Mouse (Mus musculus) embryonic stem cell, embryonic (primary cell): Measurements from ENCODE around the gene Rel.
"Not testable (repeated sequence)": the region's sequence is repeated elsewhere in the genome, so short reads cannot be mapped to it uniquely, and the experiment has no call there.

Source experiments
- CTCF ChIA-PET, 4 experiments: fragments of 300-600 bp in 2 of 4; fragments of 350-600 bp in 2 of 4; sonication (Branson Sonifier 250); formaldehyde crosslinking; loops; one replicate each; lab custom pipeline; 2022; ENCODE audit warnings: inconsistent platforms in 2 of 4; lab: Charles Lee
- POLR2A ChIA-PET, 4 experiments: fragments of 300-600 bp in 2 of 4; fragments of 350-600 bp in 2 of 4; sonication (Branson Sonifier 250); formaldehyde crosslinking; loops; one replicate each; lab custom pipeline; 2022; ENCODE audit warnings: antibody characterized with exemption in 4 of 4, inconsistent platforms in 1 of 4; lab: Charles Lee

Gene Rel

GRCm38 (mm10) chr11:23770760-23771506, at the start of gene Rel:
Rel (minus strand) TSS chr11:23770970.
- POLR2A ChIA-PET, result interaction anchor here in 3 of 4 experiments (0.6 to 3.5 kb wide), 31 partner anchors 12 to 837 kb away, joined by 3 to 21 read pairs (median 4); partner anchors contain the start of genes Pex13 (in 3 of the 3), Pus10 (in 3 of the 3) and Ahsa2 (in 1 of the 3)
- CTCF ChIA-PET, result interaction anchor here in 1 of 4 experiments (0.7 kb wide), 2 partner anchors 84 to 184 kb away, joined by 3 to 4 read pairs; no protein-coding TSS in a partner anchor

- POLR2A ChIA-PET, result interaction anchor here in 1 of 4 experiments (0.7 to 0.8 kb wide), 2 partner anchors 17 to 49 kb away, joined by 3 to 4 read pairs; no protein-coding TSS in a partner anchor
- CTCF ChIA-PET, result no interaction called here
Observed at GRCm38 (mm10) chr11:23818745-23819144, 48.0 kb upstream of the Rel start.

GRCm38 (mm10) chr11:23810741-23811140, 40.0 kb upstream of the Rel start:
- CTCF ChIA-PET, result no interaction called here
- POLR2A ChIA-PET, result interaction anchor here in 2 of 4 experiments (0.9 to 1.2 kb wide), 3 partner anchors 9 to 10 kb away, joined by 3 to 5 read pairs (median 3); no protein-coding TSS in a partner anchor

- POLR2A ChIA-PET, result interaction anchor here in 2 of 4 experiments (1.0 to 2.0 kb wide), 7 partner anchors 9 to 127 kb away, joined by 3 to 6 read pairs (median 4); partner anchors contain the start of gene Rel (in 2 of the 2)
- CTCF ChIA-PET, result interaction anchor here in 1 of 4 experiments (0.5 kb wide), 1 partner anchor 67 kb away, joined by 3 read pairs; no protein-coding TSS in a partner anchor
Observed at GRCm38 (mm10) chr11:23805716-23806115, 34.9 kb upstream of the Rel start.

- POLR2A ChIA-PET, result interaction anchor here in 3 of 4 experiments (0.6 to 4.1 kb wide), 10 partner anchors 32 to 169 kb away, joined by 3 to 23 read pairs (median 7); partner anchors contain the start of genes Pex13 (in 3 of the 3), Pus10 (in 3 of the 3) and Rel (in 2 of the 3)
- CTCF ChIA-PET, result no interaction called here
Observed at GRCm38 (mm10) chr11:23803136-23803535, 32.4 kb upstream of the Rel start.

- POLR2A ChIA-PET, result interaction anchor here in 3 of 4 experiments (0.6 to 4.1 kb wide), 21 partner anchors 9 to 1192 kb away, joined by 3 to 23 read pairs (median 3); partner anchors contain the start of genes Pex13 (in 3 of the 3), Pus10 (in 3 of the 3) and Rel (in 3 of the 3)
- CTCF ChIA-PET, result interaction anchor here in 1 of 4 experiments (0.5 to 1.3 kb wide), 2 partner anchors 103 to 136 kb away, joined by 3 read pairs; partner anchors contain the start of gene Pex13
Observed at GRCm38 (mm10) chr11:23802256-23802655, 31.5 kb upstream of the Rel start.

- ChIA-PET POLR2A (interaction anchor here (0.6 to 4.1 kb wide), 22 partner anchors 9 to 1191 kb away, joined by 3 to 23 read pairs (median 3); partner anchors contain the start of genes Pex13 (in 3 of the 4), Pus10 (in 3 of the 4) and Rel (in 3 of the 4)), CTCF (interaction anchor here in 1 of 4 experiments (0.5 to 1.3 kb wide), 2 partner anchors 102 to 136 kb away, joined by 3 read pairs; partner anchors contain the start of gene Pex13)
Observed at GRCm38 (mm10) chr11:23801851-23802250, 31.1 kb upstream of the Rel start.

- POLR2A ChIA-PET, result interaction anchor here in 1 of 4 experiments (1.7 kb wide), 1 partner anchor 13 kb away, joined by 7 read pairs; the partner anchor contains the start of gene Rel
- CTCF ChIA-PET, result not testable (repeated sequence)
Observed at GRCm38 (mm10) chr11:23783677-23784076, 12.9 kb upstream of the Rel start.

- ChIA-PET CTCF (no interaction called here), POLR2A (interaction anchor here in 1 of 4 experiments (1.7 kb wide), 1 partner anchor 13 kb away, joined by 7 read pairs; the partner anchor contains the start of gene Rel)
Observed at GRCm38 (mm10) chr11:23783085-23783484, 12.3 kb upstream of the Rel start.

GRCm38 (mm10) chr11:23782038-23782437, 11.3 kb upstream of the Rel start:
- ChIA-PET POLR2A (interaction anchor here in 1 of 4 experiments (0.6 kb wide), 1 partner anchor 406 kb away, joined by 3 read pairs; no protein-coding TSS in a partner anchor), CTCF (no interaction called here)

GRCm38 (mm10) chr11:23778787-23779201, 8.0 kb upstream of the Rel start:
- ChIA-PET POLR2A (interaction anchor here in 1 of 4 experiments (1.7 kb wide), 1 partner anchor 26 kb away, joined by 5 read pairs; no protein-coding TSS in a partner anchor), CTCF (no interaction called here)

- ChIA-PET CTCF (no interaction called here), POLR2A (interaction anchor here in 2 of 4 experiments (0.8 to 3.5 kb wide), 3 partner anchors 27 to 139 kb away, joined by 3 to 21 read pairs (median 6); partner anchors contain the start of gene 0610010F05Rik (in 1 of the 2))
Observed at GRCm38 (mm10) chr11:23772471-23772870, 1.7 kb upstream of the Rel start.

- ChIA-PET POLR2A (interaction anchor here in 3 of 4 experiments (0.8 to 3.5 kb wide), 19 partner anchors 13 to 516 kb away, joined by 3 to 21 read pairs (median 6); partner anchors contain the start of genes Pex13 (in 3 of the 3), Pus10 (in 3 of the 3) and Ahsa2 (in 1 of the 3)), CTCF (no interaction called here)
Observed at GRCm38 (mm10) chr11:23771507-23772097, 832 bp upstream of the Rel start.

GRCm38 (mm10) chr11:23770510-23770759, 335 bp downstream of the Rel start:
- POLR2A ChIA-PET, result interaction anchor here in 3 of 4 experiments (0.6 to 3.5 kb wide), 29 partner anchors 11 to 837 kb away, joined by 3 to 21 read pairs (median 4); partner anchors contain the start of genes Pex13 (in 3 of the 3), Pus10 (in 3 of the 3) and Ahsa2 (in 1 of the 3)
- CTCF ChIA-PET, result interaction anchor here in 1 of 4 experiments (0.7 kb wide), 2 partner anchors 85 to 184 kb away, joined by 3 to 4 read pairs; no protein-coding TSS in a partner anchor

- POLR2A ChIA-PET, result interaction anchor here in 3 of 4 experiments (0.6 to 3.5 kb wide), 26 partner anchors 11 to 838 kb away, joined by 3 to 21 read pairs (median 4); partner anchors contain the start of genes Pex13 (in 3 of the 3), Pus10 (in 3 of the 3) and Ahsa2 (in 1 of the 3)
- CTCF ChIA-PET, result interaction anchor here in 1 of 4 experiments (0.7 kb wide), 2 partner anchors 85 to 185 kb away, joined by 3 to 4 read pairs; no protein-coding TSS in a partner anchor
Observed at GRCm38 (mm10) chr11:23769686-23770509, 872 bp downstream of the Rel start.

GRCm38 (mm10) chr11:23769033-23769432, 1.7 kb downstream of the Rel start:
- POLR2A ChIA-PET, result interaction anchor here in 2 of 4 experiments (1.3 to 2.8 kb wide), 4 partner anchors 16 to 272 kb away, joined by 3 to 9 read pairs (median 6); partner anchors contain the start of gene Ahsa2 (in 1 of the 2)

GRCm38 (mm10) chr11:23767928-23768327, 2.8 kb downstream of the Rel start:
- CTCF ChIA-PET, result no interaction called here
- POLR2A ChIA-PET, result interaction anchor here in 1 of 4 experiments (0.8 kb wide), 1 partner anchor 9 kb away, joined by 3 read pairs; no protein-coding TSS in a partner anchor

More at GRCm38 (mm10) chr11:23769033-23769432, 1.7 kb downstream of the Rel start:
- CTCF ChIA-PET, result no interaction called here
